Mouse (Mus musculus): Measurements from ENCODE around the gene Polr3gl.

DNA sequence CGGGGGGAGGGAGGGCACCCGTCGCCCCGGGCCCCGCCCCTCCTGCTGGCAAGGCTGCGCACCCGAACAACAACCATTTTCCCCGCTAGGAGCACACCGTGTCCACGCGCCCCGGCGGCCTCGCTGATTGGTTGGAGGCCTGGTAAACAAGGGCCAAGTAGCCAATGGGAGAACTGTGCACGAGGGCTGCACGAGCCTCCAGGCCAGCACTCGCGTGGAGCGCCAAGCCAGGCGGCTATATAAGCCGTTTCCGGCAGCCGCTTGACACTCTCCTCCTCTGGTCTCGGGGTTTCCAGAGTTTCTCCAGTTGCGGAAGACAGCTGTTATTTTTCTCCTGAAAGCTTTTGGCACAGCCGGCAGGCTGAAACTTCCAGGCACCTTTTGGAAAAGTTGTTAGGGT lies 36.3 kb downstream of the Polr3gl start, which contains the start of gene Txnip:
- TF ChIP-seq POLR2A (IDR thresholded peaks at IDR 0.05; ENCODE audit: low read depth, low read length) (peak; percentile 99), CTCF (IDR thresholded peaks at IDR 0.05; ENCODE audit: extremely low read depth, insufficient read depth, insufficient read length, insufficient replicate concordance) (peak; percentile 34; the same call in 1 of the 2 replicates)

All from spleen, adult 2 months (tissue).